Mouse (Mus musculus): ENCODE results near the gene 9330182O14Rik.
A peak's percentile ranks its signal among the peaks of the same experiment; 100 is the strongest.

Gene 9330182O14Rik

GRCm38 (mm10) chr15:40134152-40134792 lies at the start of gene 9330182O14Rik:
Gene 9330182O14Rik (plus strand): TSS chr15:40134365.
- DNase-seq (ENCODE audit: low spot score in 2 of 2): no peak

GRCm38 (mm10) chr15:40103304-40103703 lies 30.9 kb upstream of the 9330182O14Rik start:
- DNase-seq (ENCODE audit: low spot score in 2 of 2): no peak

GRCm38 (mm10) chr15:40105712-40106111 lies 28.5 kb upstream of the 9330182O14Rik start:
- no peak for DNase-seq (ENCODE audit: low spot score in 2 of 2)

GRCm38 (mm10) chr15:40113888-40114576 lies 20.1 kb upstream of the 9330182O14Rik start:
- DNase-seq (ENCODE audit: low spot score in 2 of 2): no peak

GRCm38 (mm10) chr15:40114600-40115271 lies 19.4 kb upstream of the 9330182O14Rik start:
- DNase-seq (ENCODE audit: low spot score in 2 of 2): peak in 1 of 2 experiments; percentile 9

- no peak for DNase-seq (ENCODE audit: low spot score in 2 of 2)
Measured at GRCm38 (mm10) chr15:40116396-40116795, 17.8 kb upstream of the 9330182O14Rik start.

- DNase-seq (ENCODE audit: low spot score in 2 of 2): no peak
Measured at GRCm38 (mm10) chr15:40124211-40124953, 9.8 kb upstream of the 9330182O14Rik start.

GRCm38 (mm10) chr15:40129496-40129895 lies 4.7 kb upstream of the 9330182O14Rik start:
- no peak for DNase-seq (ENCODE audit: low spot score in 2 of 2)

GRCm38 (mm10) chr15:40130880-40131478 lies 3.2 kb upstream of the 9330182O14Rik start:
- peak; percentile 28 to 72 for DNase-seq (ENCODE audit: low spot score in 2 of 2)

- no peak for DNase-seq (ENCODE audit: low spot score in 2 of 2)
Measured at GRCm38 (mm10) chr15:40132408-40132807, 1.8 kb upstream of the 9330182O14Rik start.

GRCm38 (mm10) chr15:40144221-40144620 lies 10.1 kb downstream of the 9330182O14Rik start:
- peak in 1 of 2 experiments; percentile 39 for DNase-seq (ENCODE audit: low spot score in 2 of 2)

- DNase-seq (ENCODE audit: low spot score in 2 of 2): no peak
Measured at GRCm38 (mm10) chr15:40157683-40158082, 23.5 kb downstream of the 9330182O14Rik start.

GRCm38 (mm10) chr15:40166560-40167275 lies 32.6 kb downstream of the 9330182O14Rik start:
- peak in 1 of 2 experiments; percentile 27 for DNase-seq (ENCODE audit: low spot score in 2 of 2)

- no peak for DNase-seq (ENCODE audit: low spot score in 2 of 2)
Measured at GRCm38 (mm10) chr15:40167276-40168139, 33.3 kb downstream of the 9330182O14Rik start.

GRCm38 (mm10) chr15:40168140-40168688 lies 34.0 kb downstream of the 9330182O14Rik start:
- DNase-seq (ENCODE audit: low spot score in 2 of 2): no peak

- DNase-seq (ENCODE audit: low spot score in 2 of 2): no peak
Measured at GRCm38 (mm10) chr15:40169061-40169460, 34.9 kb downstream of the 9330182O14Rik start.

- no peak for DNase-seq (ENCODE audit: low spot score in 2 of 2)
Measured at GRCm38 (mm10) chr15:40169705-40170104, 35.5 kb downstream of the 9330182O14Rik start.

- DNase-seq (ENCODE audit: low spot score in 2 of 2): no peak
Measured at GRCm38 (mm10) chr15:40179423-40179822, 45.3 kb downstream of the 9330182O14Rik start.

GRCm38 (mm10) chr15:40187017-40187416 lies 52.9 kb downstream of the 9330182O14Rik start:
- DNase-seq (ENCODE audit: low spot score in 2 of 2): no peak

Data from frontal cortex, postnatal 10 days (tissue).